Mouse (Mus musculus): ENCODE measurements around the gene Sept8. TPM values are rescaled to one million over a fixed set of nuclear protein-coding genes. Genes with fewer than 3 reads are reported as not detected.

Sept8 gene
- 7.8 TPM for polyA plus RNA-seq (2014; fragmentation: Illumina TruSeq; extraction: RNeasy Lipid Tissue Mini Kit (QIAGEN cat#74804); ENCODE audit: low read depth, low replicate concordance)

DNA sequence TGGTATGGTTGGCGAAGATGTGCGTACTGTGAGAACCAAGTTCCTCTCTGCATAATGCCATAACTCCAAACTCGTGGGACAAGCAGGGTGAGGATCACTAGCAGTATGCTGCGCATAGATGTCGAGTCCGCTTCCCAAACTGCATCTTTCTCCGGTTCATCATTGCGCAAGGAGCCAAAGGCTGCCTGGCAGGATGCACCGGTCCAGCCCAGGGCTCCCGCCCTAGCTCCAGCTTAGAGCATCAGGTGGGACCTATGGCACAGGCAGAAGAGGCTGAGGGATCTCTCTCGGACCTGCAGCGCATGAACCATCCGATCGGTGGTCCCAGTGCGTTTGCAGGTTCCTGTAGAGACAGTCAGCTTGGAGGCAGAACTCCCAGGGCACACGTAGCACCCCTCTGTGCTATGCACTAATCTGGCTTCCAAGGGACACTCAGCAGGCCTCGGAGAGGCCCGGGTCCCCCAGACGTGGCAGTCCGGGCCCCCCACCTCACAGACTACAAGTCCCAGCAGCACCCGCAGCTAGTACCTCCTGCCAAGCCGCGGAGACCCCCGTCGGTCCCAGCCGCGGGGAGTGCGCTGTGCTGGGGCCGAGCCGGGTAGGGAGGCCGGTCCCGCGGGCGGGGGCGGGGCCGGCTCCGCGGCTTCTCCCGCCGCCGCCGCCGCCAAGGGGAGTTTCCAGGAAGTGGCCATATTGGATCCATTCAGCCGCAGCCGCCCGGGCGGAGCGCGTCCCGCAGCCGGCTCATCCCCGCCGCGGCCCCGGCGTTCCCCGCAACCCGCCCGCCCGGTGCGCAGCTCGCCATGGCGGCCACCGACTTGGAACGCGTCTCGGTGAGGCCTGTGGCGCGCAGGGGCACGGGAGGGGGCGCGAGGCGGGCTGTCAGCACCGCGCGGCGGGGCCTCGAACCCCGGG, at the start of gene Sept8:
Gene Sept8, plus strand, starts transcription at position 51 of the 915 bp plus-strand sequence.

DNA sequence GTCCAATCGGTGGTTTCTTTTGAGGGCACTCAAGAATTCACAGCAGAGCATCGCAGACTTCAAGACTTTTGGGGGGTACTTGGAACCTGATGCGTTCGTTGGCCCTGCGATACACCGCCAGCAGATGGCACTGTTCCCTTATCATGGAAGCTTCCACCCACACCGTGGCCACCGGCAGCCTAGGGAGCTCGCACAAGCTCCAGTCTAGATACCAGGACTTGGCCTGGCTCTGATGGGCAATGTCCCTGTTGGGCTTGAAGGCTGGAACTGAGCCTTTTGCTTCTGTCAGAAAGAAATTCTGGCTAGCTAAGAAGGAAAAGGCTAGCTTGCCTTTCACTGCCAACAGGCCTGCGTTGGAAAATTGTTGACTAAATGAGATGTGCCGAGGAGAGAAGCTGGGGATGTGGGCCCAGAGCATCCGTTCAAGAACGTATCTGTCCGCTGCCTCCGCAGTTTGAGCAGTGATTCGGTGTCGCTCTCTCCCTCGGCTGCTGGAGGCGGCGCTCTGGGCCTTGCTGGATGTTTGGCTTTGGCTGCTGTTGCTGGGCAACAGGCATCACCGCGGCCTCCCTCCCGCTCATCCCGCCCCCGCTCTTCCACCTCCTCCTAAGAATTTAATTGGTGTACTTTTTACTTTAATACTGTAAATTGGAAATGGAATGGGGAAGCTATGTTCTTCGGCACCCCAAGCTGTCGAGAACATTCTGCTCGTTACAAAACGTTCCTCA, 48.9 kb upstream of the Sept8 start, which contains the start of gene Gm9837:
Gene Gm9837, minus strand, starts transcription at position 512 of the 728 bp plus-strand sequence.

DNA sequence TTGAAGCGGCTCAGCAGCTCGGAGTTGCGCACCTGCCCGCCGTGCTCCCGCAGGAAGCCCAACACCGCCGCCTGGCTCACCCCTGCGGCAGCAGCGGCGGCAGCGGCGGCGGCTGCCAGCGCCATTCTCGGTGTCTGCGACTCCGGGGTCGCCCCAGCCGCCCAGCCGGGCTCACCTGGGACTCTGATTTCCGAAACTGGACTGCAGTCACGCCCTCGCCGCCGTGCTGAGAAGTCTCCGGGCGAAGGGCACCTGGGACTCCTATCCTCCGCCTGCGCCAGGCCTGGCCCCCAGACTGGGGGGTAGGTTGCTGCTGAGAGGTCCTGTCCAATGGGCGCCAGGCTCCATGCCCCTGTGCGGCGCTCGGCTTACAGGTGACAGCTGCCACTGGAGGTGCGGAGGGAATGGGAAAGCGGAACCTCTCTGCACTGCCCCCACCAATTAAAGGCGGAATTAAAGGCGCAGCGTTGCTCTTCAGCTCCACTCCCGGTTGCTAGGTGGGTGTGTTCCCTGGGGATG, 39.2 kb upstream of the Sept8 start, which contains the start of the genes Gm9945 and Sowaha:
Gene Gm9945, plus strand, starts transcription at position 384 of the 519 bp plus-strand sequence.
Gene Sowaha, minus strand, starts transcription at position 492 of the 519 bp plus-strand sequence.

DNA sequence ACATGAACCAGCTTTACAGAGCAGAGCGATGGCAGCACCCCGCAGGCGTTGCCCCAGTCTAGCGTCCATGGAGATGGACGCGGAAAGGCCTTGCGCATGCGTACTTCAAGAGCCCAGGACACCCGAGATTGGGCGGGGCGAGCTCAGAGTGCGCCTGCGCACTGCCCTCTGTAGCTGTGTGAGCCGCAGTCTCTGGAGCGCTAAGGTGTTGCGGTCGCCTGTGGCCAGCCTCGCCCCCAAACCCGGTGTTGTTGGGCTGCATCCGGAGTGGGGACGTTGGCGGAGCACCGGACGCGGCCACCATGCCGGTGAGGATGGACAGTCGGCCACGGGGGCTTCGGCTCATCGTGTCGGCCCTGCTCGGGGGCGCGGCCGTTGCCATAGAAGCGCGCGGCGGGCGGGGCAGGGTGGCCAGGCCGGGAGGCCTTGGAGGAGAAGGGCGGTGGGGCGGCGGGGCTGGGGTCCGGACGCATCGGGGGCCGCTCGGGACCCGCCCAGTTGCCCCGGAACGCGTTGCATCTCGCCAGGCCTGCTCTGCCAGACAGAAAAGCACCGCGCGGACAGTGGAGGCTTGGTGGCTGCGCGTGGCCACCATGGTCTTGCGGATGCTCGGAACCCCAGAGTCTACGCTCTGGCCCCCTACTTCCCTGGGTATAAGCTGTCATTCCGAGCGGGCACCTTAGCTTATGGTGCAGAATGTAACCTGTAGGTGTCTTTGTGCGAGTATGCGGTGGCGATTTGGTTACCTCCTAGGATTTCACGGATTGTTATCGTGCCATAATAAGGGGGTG, 48.4 kb downstream of the Sept8 start, which contains the start of gene Kif3a:
Gene Kif3a, plus strand, starts transcription at position 156 of the 791 bp plus-strand sequence.

Other genes with a start within 250 kb of the Sept8 start
- gene Hspa4, start 218.8 kb upstream of the Sept8 start, polyA plus RNA-seq (2014; fragmentation: Illumina TruSeq; extraction: RNeasy Lipid Tissue Mini Kit (QIAGEN cat#74804); ENCODE audit: low read depth, low replicate concordance): 337 TPM
- 29.3 TPM for gene Zcchc10, start 194.6 kb upstream of the Sept8 start, polyA plus RNA-seq (2014; fragmentation: Illumina TruSeq; extraction: RNeasy Lipid Tissue Mini Kit (QIAGEN cat#74804); ENCODE audit: low read depth, low replicate concordance)
- 191 TPM for gene Aff4, start 168.4 kb upstream of the Sept8 start, polyA plus RNA-seq (2014; fragmentation: Illumina TruSeq; extraction: RNeasy Lipid Tissue Mini Kit (QIAGEN cat#74804); ENCODE audit: low read depth, low replicate concordance)
- not detected for gene Leap2, start 96.1 kb upstream of the Sept8 start, polyA plus RNA-seq (2014; fragmentation: Illumina TruSeq; extraction: RNeasy Lipid Tissue Mini Kit (QIAGEN cat#74804); ENCODE audit: low read depth, low replicate concordance)
- gene Uqcrq, start 88.4 kb upstream of the Sept8 start, polyA plus RNA-seq (2014; fragmentation: Illumina TruSeq; extraction: RNeasy Lipid Tissue Mini Kit (QIAGEN cat#74804); ENCODE audit: low read depth, low replicate concordance): 60.7 TPM
- not detected for gene Gdf9, start 88.2 kb upstream of the Sept8 start, polyA plus RNA-seq (2014; fragmentation: Illumina TruSeq; extraction: RNeasy Lipid Tissue Mini Kit (QIAGEN cat#74804); ENCODE audit: low read depth, low replicate concordance)
- not detected for gene Gm10447, start 62.1 kb upstream of the Sept8 start, polyA plus RNA-seq (2014; fragmentation: Illumina TruSeq; extraction: RNeasy Lipid Tissue Mini Kit (QIAGEN cat#74804); ENCODE audit: low read depth, low replicate concordance)
- not detected for gene Shroom1, start 62.1 kb upstream of the Sept8 start, polyA plus RNA-seq (2014; fragmentation: Illumina TruSeq; extraction: RNeasy Lipid Tissue Mini Kit (QIAGEN cat#74804); ENCODE audit: low read depth, low replicate concordance)
- not detected for gene Gm9837, start 48.8 kb upstream of the Sept8 start, polyA plus RNA-seq (2014; fragmentation: Illumina TruSeq; extraction: RNeasy Lipid Tissue Mini Kit (QIAGEN cat#74804); ENCODE audit: low read depth, low replicate concordance)
- not detected for gene Gm9945, start 39.1 kb upstream of the Sept8 start, polyA plus RNA-seq (2014; fragmentation: Illumina TruSeq; extraction: RNeasy Lipid Tissue Mini Kit (QIAGEN cat#74804); ENCODE audit: low read depth, low replicate concordance)
- 2.9 TPM for gene Sowaha, start 39.0 kb upstream of the Sept8 start, polyA plus RNA-seq (2014; fragmentation: Illumina TruSeq; extraction: RNeasy Lipid Tissue Mini Kit (QIAGEN cat#74804); ENCODE audit: low read depth, low replicate concordance)
- 17.7 TPM for gene Kif3a, start 48.1 kb downstream of the Sept8 start, polyA plus RNA-seq (2014; fragmentation: Illumina TruSeq; extraction: RNeasy Lipid Tissue Mini Kit (QIAGEN cat#74804); ENCODE audit: low read depth, low replicate concordance)
- not detected for gene Il4, start 99.4 kb downstream of the Sept8 start, polyA plus RNA-seq (2014; fragmentation: Illumina TruSeq; extraction: RNeasy Lipid Tissue Mini Kit (QIAGEN cat#74804); ENCODE audit: low read depth, low replicate concordance)
- not detected for gene Il13, start 115.4 kb downstream of the Sept8 start, polyA plus RNA-seq (2014; fragmentation: Illumina TruSeq; extraction: RNeasy Lipid Tissue Mini Kit (QIAGEN cat#74804); ENCODE audit: low read depth, low replicate concordance)
- gene Rad50, start 188.1 kb downstream of the Sept8 start, polyA plus RNA-seq (2014; fragmentation: Illumina TruSeq; extraction: RNeasy Lipid Tissue Mini Kit (QIAGEN cat#74804); ENCODE audit: low read depth, low replicate concordance): 15.4 TPM
- not detected for gene Il5, start 201.5 kb downstream of the Sept8 start, polyA plus RNA-seq (2014; fragmentation: Illumina TruSeq; extraction: RNeasy Lipid Tissue Mini Kit (QIAGEN cat#74804); ENCODE audit: low read depth, low replicate concordance)

Measured in kidney, adult 10 weeks (tissue).